Mouse (Mus musculus) adrenal gland, postnatal 25 days (tissue): ENCODE measurements around the gene Prkn. TPM values are rescaled to one million over a fixed set of nuclear protein-coding genes. Genes with fewer than 3 reads are reported as not detected.
A peak's percentile ranks its signal among the peaks of the same experiment; 100 is the strongest.

Source experiments
- DNase-seq: peaks from one replicate; pipeline ENCODE4 v3.0.0; 2021; ENCODE audit warnings: mixed read lengths
- total RNA-seq: library from RNA; stranded (reverse); gene quantifications from 2 replicates; pipeline ENCODE4 v1.2.3, GENCODE M21; 2021

The Prkn gene
- total RNA-seq, 1 experiment from 2014 or later, result 10.1 TPM

- no peak for DNase-seq
These were observed 157.1 kb downstream of the Prkn start for GRCm38 (mm10) chr17:10997291-10997690.

GRCm38 (mm10) chr17:11023371-11023770, 183.2 kb downstream of the Prkn start:
- DNase-seq, result no peak

GRCm38 (mm10) chr17:11029348-11029747, 189.2 kb downstream of the Prkn start:
- DNase-seq, result no peak

GRCm38 (mm10) chr17:11030936-11031335, 190.8 kb downstream of the Prkn start:
- no peak for DNase-seq

- no peak for DNase-seq
These were observed 192.2 kb downstream of the Prkn start for GRCm38 (mm10) chr17:11032366-11032765.

GRCm38 (mm10) chr17:11033594-11033993, 193.4 kb downstream of the Prkn start:
- no peak for DNase-seq

- no peak for DNase-seq
These were observed 198.1 kb downstream of the Prkn start for GRCm38 (mm10) chr17:11038272-11038671.

- DNase-seq, result no peak
These were observed 218.8 kb downstream of the Prkn start for GRCm38 (mm10) chr17:11058986-11059385.

- DNase-seq, result no peak
These were observed 227.0 kb downstream of the Prkn start for GRCm38 (mm10) chr17:11067076-11067703.

GRCm38 (mm10) chr17:11067704-11068475, 227.7 kb downstream of the Prkn start:
- peak; percentile 25 for DNase-seq

GRCm38 (mm10) chr17:11070996-11071395, 230.8 kb downstream of the Prkn start:
- DNase-seq, result no peak

GRCm38 (mm10) chr17:11076319-11076903, 236.2 kb downstream of the Prkn start:
- DNase-seq, result no peak

- DNase-seq, result no peak
These were observed 246.3 kb downstream of the Prkn start for GRCm38 (mm10) chr17:11086492-11086891.

- no peak for DNase-seq
These were observed 246.9 kb downstream of the Prkn start for GRCm38 (mm10) chr17:11087088-11087487.

GRCm38 (mm10) chr17:11087823-11088222, 247.6 kb downstream of the Prkn start:
- DNase-seq, result no peak

- no peak for DNase-seq
These were observed 249.2 kb downstream of the Prkn start for GRCm38 (mm10) chr17:11089361-11089760.

- DNase-seq, result no peak
These were observed 252.7 kb downstream of the Prkn start for GRCm38 (mm10) chr17:11092900-11093299.

GRCm38 (mm10) chr17:11093321-11093720, 253.1 kb downstream of the Prkn start:
- no peak for DNase-seq

GRCm38 (mm10) chr17:11107007-11107406, 266.8 kb downstream of the Prkn start:
- no peak for DNase-seq

- no peak for DNase-seq
These were observed 267.7 kb downstream of the Prkn start for GRCm38 (mm10) chr17:11107916-11108315.

GRCm38 (mm10) chr17:11117508-11117907, 277.3 kb downstream of the Prkn start:
- no peak for DNase-seq

- no peak for DNase-seq
These were observed 283.9 kb downstream of the Prkn start for GRCm38 (mm10) chr17:11124048-11124447.

- no peak for DNase-seq
These were observed 287.0 kb downstream of the Prkn start for GRCm38 (mm10) chr17:11127217-11127616.

GRCm38 (mm10) chr17:11130919-11131318, 290.7 kb downstream of the Prkn start:
- no peak for DNase-seq
